Mouse (Mus musculus) naive thymus-derived CD4-positive, alpha-beta T cell, adult 2 months (primary cell): ENCODE measurements around the gene Mark2.

Source experiments
- DNase-seq: peaks from one replicate; pipeline ENCODE4 v3.0.0-alpha.2; 2011; ENCODE audit warnings: low read depth

Mark2 gene

DNA sequence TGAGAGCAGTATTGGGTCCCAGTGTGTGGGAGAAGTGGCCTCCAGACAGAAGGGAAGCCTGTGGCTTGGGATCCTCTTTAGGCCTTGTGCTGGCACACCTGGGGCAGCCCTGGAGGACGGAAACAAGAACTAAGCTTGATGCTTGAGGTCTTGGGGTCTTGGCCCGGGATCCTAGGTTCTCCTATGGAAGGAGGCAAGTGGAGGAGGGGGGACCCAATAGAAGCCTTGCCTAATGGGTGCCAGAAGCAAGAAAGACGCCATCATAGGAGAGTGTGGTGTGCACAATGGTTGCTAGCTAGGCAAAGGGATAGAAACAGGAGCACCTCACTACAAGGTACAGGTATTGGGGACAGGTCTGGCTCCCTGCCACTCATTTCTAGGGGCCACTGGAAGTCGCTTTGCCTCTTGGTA is 75.2 kb downstream of the Mark2 start:
- DNase-seq = no peak

DNA sequence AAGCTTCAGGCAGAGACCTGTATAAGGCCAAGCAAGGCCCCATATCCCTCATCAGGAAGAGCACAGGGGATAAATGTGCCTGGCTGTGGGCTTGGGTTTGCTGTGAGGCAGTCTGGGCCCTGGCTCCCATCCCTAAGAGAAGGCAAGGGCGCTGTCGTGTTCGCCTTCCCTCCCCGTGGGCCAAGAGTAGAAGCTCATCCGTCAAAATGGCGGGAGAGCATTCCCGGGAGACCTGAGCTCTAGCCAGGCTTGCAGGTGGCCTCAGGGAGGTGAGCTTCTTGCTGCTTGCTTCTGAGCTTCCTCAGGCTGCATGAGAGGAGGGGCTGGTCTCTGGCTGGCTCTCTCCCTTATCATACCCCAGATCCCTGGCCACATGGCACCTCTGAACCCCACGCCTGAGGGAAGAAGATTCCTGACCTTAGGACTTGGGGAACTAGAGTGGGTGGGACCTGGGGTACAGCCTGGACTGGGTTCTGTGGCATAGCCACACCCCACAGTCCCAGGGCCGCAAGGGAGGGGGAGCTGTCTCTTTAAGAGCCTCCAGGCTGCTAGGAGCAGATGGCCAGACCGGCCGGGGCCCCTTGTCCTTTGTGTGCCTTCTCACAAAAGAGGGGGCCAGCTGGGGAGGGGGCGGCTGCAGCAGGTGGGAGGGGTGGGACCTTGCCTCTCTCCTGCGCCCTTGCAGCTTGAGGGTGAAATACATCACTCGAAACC is 76.0 kb downstream of the Mark2 start:
- DNase-seq = no peak

DNA sequence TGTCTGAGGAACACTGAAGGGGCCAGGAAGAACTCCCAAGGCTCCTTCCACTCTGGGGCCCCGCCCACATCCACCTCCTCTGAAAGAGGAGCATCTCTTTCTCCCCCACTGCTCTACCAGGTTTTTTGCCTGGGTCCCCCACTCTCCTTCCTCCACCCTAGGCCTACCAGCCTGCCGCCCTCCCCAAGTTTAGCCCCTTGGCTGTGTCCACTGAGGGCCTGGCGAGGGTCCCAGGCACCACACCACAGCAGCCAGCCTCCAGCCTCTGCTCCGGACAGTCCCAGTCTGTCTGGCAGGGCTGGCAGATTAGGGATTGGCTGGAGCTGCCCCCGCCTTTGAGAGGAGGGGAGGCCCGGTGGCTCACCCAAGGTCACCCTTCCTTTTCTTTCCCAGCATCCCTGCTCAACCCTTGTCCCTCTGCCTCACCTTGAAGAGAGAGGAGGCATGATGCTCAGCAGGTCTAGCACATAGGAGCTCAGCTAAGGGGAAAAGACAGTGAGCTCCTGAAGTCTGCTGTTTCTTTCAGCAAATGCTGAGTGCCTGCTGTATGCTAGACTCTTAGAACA is 76.8 kb downstream of the Mark2 start:
- DNase-seq = no peak

DNA sequence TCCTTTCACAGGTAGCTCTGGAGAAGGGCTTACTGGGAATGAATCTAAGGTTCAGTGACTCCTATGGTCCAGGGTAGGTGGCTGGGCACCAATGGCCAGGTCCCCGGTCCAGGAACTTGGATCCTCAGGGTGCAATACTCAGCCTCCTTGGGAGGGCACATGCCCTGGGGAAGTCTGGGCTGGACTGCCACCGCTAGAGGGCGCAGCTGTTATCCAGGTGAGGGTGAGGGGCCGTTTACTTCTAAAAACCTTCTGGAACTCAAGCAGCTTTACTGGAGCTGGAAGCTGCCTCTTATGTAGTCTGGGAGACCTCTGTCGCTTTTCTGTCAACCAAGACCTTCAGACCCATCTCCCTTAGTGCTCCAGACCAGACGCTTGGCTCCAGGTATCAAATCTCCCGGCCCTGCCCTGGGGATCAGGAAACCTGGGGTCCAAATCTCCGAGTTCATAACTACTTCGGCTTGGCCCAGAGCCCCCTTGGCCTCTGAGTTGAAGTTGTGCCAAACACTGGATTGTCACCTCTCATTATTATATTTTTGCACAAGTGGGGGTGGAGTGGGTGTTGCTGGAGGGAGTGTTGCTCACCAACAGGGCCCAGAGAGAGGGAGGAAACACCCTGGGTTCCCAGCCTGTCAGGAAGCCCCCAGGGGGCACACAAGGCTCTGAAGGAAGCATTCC is 77.4 kb downstream of the Mark2 start:
- peak; percentile 91 for DNase-seq

DNA sequence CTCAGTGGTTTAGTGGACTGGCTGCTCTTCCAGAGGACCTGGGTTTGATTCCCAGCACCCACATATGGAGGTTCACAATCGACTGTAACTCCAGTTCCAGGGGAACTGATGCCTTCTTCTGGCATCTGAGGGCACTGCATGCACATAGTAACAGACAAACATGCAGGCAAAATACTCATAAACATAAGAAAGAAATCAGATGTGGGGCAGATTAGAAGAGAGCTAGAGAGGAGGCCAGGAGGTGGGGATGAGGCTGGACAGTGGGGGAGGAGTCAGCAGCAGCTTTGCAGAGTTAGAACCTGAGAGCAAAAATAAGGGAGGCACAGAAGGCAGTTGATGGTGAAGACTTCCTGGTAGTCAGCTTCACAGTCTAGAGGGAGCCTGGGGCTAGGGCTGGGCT is 79.1 kb downstream of the Mark2 start:
- DNase-seq = no peak

DNA sequence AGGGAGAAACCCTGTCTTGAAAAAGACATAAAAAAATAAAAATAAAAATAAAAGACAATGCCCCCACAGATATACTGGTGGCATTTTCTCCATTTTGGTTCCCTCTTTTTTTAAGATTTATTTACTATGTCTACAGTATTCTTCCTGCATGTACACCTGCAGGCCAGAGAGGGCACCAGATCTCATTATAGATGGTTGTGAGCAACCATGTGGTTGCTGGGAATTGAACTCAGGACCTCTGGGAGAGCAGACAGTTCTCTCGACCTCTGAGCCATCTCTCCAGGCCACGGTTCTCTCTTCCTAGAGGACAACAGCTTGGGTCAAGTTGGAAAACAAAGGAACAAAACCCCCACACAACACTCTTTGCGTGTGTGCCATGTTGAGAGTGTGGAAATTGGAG is 79.7 kb downstream of the Mark2 start:
- no peak for DNase-seq

DNA sequence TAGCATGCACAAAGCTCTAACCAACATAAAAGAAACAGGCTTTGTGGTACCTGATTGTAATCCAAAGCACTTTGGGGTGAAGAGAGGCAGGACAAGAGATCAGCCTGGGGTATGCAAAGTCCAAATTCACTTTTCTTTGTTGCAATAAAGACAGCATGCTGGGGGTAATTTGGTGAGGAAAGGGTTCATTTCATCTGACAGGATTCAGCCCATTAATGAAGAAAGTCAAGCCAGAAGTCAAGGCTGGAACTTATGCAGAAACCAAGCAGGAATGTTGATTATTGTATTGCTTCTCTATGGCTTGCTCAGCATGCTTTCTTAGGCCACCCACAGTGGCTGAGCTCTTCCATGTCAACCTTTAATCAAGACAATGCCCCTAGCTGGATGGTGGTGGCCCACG is 80.2 kb downstream of the Mark2 start:
- DNase-seq = no peak

DNA sequence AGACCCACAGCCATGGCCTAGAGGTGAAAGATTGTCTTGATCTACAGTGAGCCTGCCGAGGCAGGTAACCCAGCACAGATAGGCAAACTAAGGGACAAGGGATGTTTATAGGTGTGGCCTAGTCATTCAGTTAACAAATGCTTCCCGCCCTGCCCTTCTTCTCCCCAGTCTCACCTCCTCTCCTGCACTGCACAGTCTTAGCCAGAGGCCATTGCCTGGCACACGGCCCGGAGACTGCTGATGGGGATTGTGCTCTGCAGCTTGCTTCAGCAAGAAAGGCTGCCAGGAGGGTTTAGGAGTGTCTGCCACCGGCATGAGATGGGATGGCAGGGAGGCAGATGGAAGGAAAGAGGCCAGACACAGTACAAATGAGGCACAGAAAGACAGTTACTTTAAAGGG is 83.8 kb downstream of the Mark2 start:
- DNase-seq = no peak

DNA sequence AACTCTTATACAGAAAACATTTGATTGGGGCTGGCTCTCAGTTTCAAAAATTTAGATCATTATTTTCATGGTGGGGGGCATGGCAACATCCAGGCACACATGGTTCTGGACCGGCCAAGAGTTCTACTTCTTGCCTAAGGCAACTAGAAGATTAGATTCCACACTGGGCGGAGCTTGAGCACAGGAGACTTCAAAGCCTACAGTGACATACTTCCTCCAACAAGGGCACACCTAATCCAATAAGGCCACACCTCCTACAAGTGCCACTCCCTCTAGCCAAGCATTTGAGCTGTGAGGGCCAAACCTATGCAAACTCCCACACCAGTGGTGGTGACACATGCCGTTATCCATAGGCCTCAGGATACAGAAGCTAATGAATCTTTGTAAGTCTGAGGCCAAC is 95.6 kb downstream of the Mark2 start:
- DNase-seq = no peak

DNA sequence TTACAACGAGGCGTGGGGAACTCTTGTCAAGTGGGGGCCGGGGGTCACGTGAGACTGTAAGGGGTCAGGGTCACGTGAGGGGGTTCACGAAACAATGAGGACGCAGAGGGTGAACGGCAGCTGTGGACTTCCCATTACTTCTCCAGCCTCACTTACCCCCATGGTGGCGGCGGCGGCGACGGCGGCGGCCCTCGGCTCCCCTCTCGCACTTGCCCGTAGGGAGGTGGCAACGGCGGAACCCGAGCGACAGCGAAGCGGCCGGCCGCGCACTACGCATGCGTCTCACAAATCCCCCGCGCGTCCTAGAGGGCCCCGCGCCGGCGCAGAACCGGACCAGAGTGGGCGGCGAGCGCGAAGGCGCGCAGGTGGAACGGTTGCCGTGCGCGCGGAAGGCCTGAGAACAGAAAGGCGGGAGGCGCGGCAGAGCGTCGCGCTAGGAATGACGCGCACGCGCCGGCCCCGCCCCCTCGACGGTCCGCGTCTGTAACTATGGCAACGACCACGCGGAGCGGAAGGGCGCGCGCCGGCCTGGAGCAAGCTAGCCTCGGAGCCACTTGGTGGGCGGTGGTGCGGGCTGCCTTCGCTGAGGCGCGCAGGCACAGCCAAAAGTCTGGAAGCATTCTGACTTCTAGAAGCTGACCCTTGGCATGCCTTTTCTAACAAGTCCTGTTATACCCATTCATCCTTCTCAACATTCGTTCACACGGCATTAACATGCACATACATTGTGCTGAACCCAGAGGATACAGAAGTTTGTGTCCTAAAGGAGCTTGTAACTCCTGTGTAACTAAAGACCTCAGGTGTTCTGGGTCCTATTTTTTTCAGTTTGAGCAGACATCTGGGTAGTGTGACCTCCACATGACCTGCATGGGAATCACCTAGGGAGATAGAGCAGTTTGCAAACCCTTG is 100.6 kb downstream of the Mark2 start, which contains the start of gene Naa40:
TSS of gene Naa40 (minus strand) at position 402 of the 909 bp plus-strand sequence.
- peak; percentile 97 for DNase-seq

DNA sequence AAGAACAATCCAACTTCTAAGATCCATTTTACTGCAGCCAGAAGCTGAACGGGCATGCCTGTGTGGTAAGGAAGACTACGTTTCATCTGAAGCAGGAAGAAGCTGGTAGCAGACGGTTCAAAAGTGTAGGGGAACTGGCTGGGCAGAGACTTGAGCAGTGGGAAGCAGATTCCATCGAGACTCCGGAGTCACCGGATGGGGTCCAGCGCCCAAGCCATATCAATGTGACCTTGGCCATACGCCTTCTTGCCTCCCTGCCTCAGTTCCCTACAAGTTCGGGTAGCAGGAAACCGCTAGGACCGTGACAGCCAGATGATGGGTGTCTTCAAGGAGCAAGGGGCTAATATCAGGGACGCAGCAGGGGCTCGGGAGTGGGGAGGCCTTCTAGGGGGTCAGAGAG is 101.4 kb downstream of the Mark2 start:
- DNase-seq = peak; percentile 46

DNA sequence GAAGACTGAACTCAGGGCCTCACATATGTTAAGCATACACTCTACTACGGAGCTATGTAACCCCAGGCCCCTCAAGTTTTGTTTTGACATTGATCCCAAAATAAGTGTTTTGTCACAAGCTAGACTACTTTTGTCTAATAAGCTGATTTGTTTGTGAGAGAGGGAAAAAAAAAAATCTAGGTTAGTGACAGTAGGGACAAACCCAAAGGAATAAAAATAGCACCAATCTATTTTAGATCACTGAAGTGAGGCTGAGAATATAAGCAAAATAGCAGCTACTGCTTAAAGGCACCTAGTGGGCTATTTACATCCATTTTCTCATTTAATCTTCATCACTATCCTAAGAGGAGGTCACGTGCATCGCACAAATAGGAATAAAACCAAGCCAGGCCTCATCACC is 102.1 kb downstream of the Mark2 start:
- DNase-seq = no peak

DNA sequence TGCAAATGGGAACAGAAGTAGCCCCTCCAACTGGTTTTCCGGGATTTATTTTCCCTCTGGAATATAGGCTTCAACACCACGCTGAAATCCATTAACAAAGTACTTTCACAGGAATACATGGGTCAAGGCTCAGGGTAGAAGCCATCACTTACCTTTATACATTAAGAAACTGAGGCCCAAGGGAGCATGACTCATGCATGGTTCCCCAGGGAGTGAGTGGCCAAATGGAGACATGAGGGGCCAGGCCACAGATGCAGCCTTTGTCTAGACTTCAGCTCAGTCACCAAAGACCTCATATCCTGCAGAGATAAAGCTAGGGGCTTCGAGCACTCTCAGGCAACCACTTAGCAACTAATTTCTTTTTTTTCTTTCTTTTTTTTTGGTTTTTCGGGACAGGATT is 104.9 kb downstream of the Mark2 start:
- no peak for DNase-seq

DNA sequence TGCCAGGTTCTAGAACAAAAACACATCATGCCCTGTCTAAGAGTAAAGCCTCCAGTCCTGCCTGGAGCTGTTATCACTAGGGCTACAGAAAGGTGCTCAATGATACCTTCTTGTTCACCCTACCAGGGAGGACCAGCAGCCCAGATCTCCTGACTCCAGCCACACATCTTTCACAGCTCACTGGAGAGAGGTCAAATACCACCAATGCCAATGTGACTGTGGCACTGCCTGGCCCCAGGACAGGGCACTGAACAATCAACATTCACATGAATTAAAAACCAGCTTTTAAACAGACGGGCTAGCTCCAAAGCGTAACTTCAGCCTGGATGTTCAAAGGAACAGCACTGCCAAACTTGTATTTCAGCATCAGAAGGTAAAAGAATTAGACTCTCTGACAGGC is 105.6 kb downstream of the Mark2 start:
- no peak for DNase-seq

DNA sequence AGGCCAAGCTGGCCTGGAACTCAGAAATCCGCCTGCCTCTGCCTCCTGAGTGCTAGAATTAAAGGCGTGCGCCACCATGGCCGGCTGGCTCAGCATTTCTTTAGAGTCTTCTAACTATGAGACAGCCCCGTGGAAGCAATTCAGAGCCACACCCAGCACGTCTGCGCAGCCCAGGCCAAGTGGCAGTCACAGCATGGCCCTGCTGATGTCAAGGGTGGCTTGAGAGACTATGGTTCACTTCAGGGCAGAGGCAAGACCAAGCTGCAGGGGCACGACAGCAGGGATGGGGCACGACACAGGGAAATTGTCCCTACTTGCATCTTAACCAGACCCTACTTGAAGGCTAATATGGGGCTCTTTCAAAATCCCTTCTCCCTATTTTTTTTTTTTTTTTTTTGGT is 106.2 kb downstream of the Mark2 start:
- no peak for DNase-seq

DNA sequence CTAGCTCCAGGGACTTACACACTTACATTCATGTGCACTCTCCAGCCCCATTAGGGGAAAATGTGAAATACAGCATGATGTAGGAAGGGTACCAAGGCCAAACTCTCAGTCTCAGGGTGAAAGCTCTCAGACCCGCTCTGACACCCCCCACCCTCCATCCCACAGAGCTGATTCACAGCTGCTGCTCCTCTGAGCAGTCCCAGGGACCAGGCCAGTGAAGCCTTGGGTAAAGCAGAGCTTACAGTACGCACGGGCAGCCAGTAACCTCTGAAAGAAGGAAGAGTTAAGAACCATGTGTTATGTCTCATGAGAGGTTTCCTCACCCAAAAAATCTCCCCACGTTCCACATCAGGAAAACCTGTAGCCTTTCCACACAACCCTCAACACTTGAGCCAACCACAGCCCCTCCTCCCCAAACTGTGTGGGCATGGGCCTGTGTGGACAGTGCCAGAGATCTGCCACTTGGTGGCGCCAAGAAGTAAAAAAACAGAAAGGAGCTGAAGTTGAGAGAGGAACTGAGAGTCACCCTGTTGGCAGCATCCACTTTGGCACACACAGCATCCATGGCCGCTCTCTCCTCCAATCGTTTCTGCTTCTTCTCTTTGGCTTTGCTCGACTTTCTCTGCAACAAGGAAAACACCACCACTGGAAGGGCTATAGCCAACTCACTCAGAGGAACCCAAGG is 107.0 kb downstream of the Mark2 start:
- peak; percentile 87 for DNase-seq

DNA sequence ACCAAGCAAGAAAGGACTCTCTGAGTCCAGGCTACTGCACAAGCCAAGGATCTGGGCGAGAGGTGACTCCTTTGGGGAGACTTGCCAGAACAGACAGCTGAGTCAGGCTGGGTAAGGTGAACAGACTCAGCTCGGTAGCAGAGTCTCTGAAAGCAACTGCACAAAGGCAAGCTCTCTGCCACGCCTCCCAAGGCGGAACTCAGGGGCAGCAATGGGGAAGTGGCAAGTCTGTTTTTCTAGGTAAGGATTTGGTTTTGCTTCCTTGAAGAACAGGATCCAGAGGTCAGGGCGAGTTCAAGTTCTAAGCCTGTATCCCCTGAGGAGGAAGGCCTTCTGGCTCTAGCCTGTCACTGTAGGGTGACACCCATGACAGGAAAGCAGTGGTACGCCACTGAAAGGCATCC is 115.1 kb downstream of the Mark2 start:
- no peak for DNase-seq
